Mouse (Mus musculus) kidney, adult 2 months (tissue): Measurements from ENCODE around the gene F2. TPM values are rescaled to one million over a fixed set of nuclear protein-coding genes. Genes with fewer than 3 reads are reported as not detected.

Experiments
- DNase-seq: peaks from one replicate; pipeline ENCODE4 v3.0.0; 2021
- H3K27ac ChIP-seq: fragments of 200-500 bp; 2 replicates; pipeline ENCODE4 v1.5.1; 2012; ENCODE audit warnings: low read depth, low read length, control low read depth, inconsistent platforms; ENCODE audit not compliant: insufficient read depth
- H3K27me3 ChIP-seq: fragments of 200-500 bp; replicated peaks from 2 replicates; pipeline ENCODE4 v1.6.1; 2012; ENCODE audit warnings: mild to moderate bottlenecking, moderate library complexity, low read length, inconsistent platforms; ENCODE audit not compliant: control insufficient read depth, insufficient read depth
- H3K36me3 ChIP-seq: fragments of 200-500 bp; 2 replicates; pipeline ENCODE4 v1.6.1; 2012; ENCODE audit warnings: mild to moderate bottlenecking, moderate library complexity, low read length, inconsistent platforms; ENCODE audit not compliant: control insufficient read depth, insufficient read depth
- H3K4me1 ChIP-seq: fragments of 200-500 bp; 2 replicates; pipeline ENCODE4 v1.6.1; 2011; ENCODE audit warnings: low read length; ENCODE audit not compliant: control insufficient read depth, insufficient read depth
- H3K4me3 ChIP-seq: fragments of 200-500 bp; 2 replicates; pipeline ENCODE4 v1.5.1; 2011; ENCODE audit warnings: mild to moderate bottlenecking, low read depth, low read length, control low read depth; ENCODE audit not compliant: insufficient read depth
- CTCF ChIP-seq: fragments of 200-500 bp; conservative IDR thresholded peaks from 2 replicates; pipeline ENCODE4 v1.5.1; 2011; ENCODE audit warnings: low read depth, mild to moderate bottlenecking, control low read depth, low read length, moderate library complexity, mixed read lengths; ENCODE audit not compliant: insufficient read depth, insufficient read length
- POLR2A ChIP-seq: fragments of 200-500 bp; IDR thresholded peaks from one replicate; pipeline ENCODE4 v1.6.1; 2011; ENCODE audit warnings: low read depth, low read length, control low read depth
- WGBS: fragments of 180-500 bp; shearing (Covaris S2); methylation state at CpG from one replicate; pipeline ENCODE4 v1.1.7; 2018; 5-methylcytosine and 5-hydroxymethylcytosine counted together
- polyA plus RNA-seq: library from polyadenylated mRNA; depleted of rRNA; stranded (reverse); fragments of >200 nt; gene quantifications from 2 replicates; pipeline ENCODE4 v1.2.3, GENCODE M21; 2012

The F2 gene
- polyA plus RNA-seq, 1 experiment = 0.06 TPM

DNA sequence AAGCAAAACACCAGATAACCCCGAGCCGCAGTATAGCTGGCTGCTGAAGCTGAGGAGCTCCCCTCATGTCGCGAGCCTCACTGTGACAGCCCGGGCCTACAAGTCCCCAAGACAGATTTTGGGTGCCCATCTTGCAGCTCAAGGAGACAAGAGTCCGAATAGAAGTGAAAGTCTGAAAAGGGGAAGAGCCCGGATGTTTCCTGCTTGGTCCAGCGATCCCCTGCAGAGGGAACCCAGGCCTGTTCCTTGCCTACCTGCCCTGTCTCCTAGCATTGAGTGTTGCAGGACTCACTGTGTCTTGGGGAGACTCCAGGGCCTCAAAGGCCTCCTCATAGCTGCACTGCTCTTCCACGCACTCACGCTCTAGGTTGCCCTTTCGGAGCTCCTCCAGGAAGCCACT is 728 bp downstream of the F2 start:
- no peak for DNase-seq
- Histone ChIP-seq H3K27me3 (no peaks in the 10 kb centered on the region), H3K4me1 (no peaks in the 10 kb centered on the region), H3K4me3 (no peak overlapping the region), H3K27ac (no peak overlapping the region), H3K36me3 (no peaks in the 10 kb centered on the region)
- TF ChIP-seq CTCF (no peak), POLR2A (no peak)
- 83% methylated on average over 11 of the region's 11 CpGs for WGBS

DNA sequence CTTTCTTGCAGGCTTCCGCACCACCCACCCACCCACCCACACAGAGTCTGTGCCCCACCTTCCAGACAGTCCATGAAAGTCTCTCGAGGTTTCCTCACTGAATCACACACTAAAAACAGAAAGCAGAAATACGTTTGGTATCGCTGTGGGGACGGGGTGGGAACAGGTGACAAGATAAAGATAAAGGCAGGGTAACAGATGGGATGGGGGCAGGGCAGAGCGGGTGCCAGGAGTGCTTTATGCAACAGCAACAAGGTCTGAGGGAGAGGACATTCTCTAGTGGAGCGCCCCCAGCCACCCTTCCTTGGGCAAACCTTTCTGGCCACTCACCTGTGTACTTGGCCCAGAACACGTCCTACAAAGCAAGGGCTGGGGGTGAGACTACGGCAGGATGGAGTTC is 1.4 kb downstream of the F2 start:
- Histone ChIP-seq H3K4me3 (no peak overlapping the region), H3K4me1 (no peaks in the 10 kb centered on the region), H3K36me3 (no peaks in the 10 kb centered on the region), H3K27ac (no peak overlapping the region), H3K27me3 (no peaks in the 10 kb centered on the region)
- TF ChIP-seq CTCF (no peak), POLR2A (no peak)
- 90% methylated on average over 9 of the region's 9 CpGs for WGBS
- DNase-seq = no peak

GRCm38 (mm10) chr2:91633334-91633977 is 2.8 kb downstream of the F2 start:
- H3K27ac ChIP-seq = no peak overlapping the region
- 71% methylated on average over 12 of the region's 12 CpGs for WGBS
- no peak for DNase-seq
- H3K4me1 ChIP-seq = no peaks in the 10 kb centered on the region
- H3K36me3 ChIP-seq = no peaks in the 10 kb centered on the region
- TF ChIP-seq CTCF (no peak), POLR2A (no peak)
- H3K4me3 ChIP-seq = no peak overlapping the region
- no peaks in the 10 kb centered on the region for H3K27me3 ChIP-seq

DNA sequence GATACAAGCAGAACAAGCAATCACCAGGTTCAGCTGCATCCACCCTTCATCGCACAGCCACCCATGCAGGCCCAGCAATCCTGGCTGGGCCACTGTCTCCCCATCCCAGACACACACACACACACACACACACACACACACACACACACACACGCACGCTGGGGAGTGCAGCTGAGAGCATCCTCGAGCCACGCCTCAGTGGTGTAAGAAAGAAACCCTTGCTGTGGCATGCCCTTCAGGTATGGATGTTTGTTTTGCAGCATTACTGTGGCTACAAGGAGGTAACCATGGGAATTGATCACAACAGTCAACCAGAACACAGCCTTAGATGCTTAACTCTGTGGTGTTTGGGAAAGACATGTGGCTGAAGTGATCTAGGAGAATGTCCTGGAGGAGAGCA is 3.9 kb downstream of the F2 start:
- 41% methylated on average over 5 of the region's 5 CpGs for WGBS

DNA sequence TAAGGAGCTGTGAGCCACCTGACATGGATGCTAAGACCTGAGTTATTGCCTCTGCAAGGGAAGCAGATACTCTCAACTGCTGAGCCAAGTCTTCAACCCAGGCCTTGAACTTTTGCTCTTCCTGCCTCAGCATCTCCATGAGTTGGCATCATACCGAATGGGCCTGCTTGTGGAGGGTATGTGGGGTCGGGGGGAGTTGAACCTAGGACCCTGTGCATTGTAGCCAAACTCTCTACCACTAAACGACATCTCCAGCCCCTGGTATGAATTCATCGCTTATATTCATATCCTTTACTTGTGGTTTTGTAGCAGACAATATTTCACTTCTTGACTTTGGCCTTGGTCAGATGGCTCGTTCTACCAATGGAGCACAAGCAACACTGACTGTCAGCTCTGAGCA is 4.4 kb downstream of the F2 start:
- TF ChIP-seq POLR2A (no peak), CTCF (no peak)
- H3K4me1 ChIP-seq = no peaks in the 10 kb centered on the region

More for the DNA sequence above, 3.9 kb downstream of the F2 start:
- H3K27me3 ChIP-seq = no peaks in the 10 kb centered on the region
- no peaks in the 10 kb centered on the region for H3K36me3 ChIP-seq
- no peak overlapping the region for H3K27ac ChIP-seq
- H3K4me1 ChIP-seq = no peaks in the 10 kb centered on the region
- no peak for DNase-seq
- no peak overlapping the region for H3K4me3 ChIP-seq
- no peak for TF ChIP-seq POLR2A
- no peak for TF ChIP-seq CTCF

DNA sequence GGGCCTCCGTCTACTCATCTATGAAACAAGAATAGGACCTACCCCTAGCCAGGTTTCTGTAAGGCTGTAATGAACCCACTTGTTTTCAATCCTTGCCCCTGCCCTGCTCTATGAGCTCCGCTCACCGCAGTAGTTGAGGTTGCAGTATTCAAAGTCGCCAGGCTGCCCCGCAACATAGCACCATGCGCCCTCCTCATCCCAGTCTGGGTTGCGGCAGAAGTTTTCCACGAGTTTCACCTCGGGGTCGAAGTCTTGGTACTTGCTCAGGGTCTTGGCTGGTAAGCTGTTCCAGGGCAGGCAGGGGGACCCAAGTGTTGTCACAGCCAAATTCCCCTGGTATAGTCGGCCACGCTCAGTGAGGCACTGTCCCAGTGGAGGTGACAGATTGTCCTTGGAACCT is 5.8 kb downstream of the F2 start:
- Histone ChIP-seq H3K4me1 (no peaks in the 10 kb centered on the region), H3K27me3 (no peaks in the 10 kb centered on the region), H3K36me3 (no peaks in the 10 kb centered on the region), H3K27ac (no peak overlapping the region), H3K4me3 (no peak overlapping the region)
- 89% methylated on average over 12 of the region's 12 CpGs for WGBS
- no peak for DNase-seq
- no peak for TF ChIP-seq POLR2A
- no peak for TF ChIP-seq CTCF

More for the DNA sequence above, 4.4 kb downstream of the F2 start:
- no peak for DNase-seq
- Histone ChIP-seq H3K27me3 (no peaks in the 10 kb centered on the region), H3K36me3 (no peaks in the 10 kb centered on the region), H3K4me3 (no peak overlapping the region), H3K27ac (no peak overlapping the region)
- WGBS = 82% methylated on average over 5 of the region's 5 CpGs

DNA sequence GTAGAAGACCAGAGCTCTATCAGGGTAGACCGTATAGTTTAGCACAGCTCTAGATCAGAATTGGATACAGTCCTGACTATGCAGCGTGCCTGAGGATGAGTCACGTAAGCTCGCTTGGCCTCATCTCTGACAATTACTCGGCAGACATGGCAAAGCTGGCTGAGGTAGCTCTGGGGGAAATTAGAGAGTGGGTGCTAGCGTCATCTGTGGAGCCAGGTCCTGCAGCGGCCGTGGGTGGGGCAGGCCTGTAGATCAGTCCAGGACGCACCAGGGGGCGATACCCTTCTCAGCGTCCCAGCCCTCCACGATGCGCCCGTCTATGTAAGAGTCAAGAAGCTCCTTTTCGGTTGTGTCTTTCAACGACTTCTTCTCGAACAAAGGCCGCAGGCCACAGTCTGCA is 6.5 kb downstream of the F2 start:
- 83% methylated on average over 18 of the region's 18 CpGs for WGBS
- no peaks in the 10 kb centered on the region for H3K4me1 ChIP-seq
- H3K27me3 ChIP-seq = no peaks in the 10 kb centered on the region
- no peak overlapping the region for H3K27ac ChIP-seq
- no peak for TF ChIP-seq CTCF
- no peak for TF ChIP-seq POLR2A
- H3K4me3 ChIP-seq = no peak overlapping the region
- no peak for DNase-seq
- H3K36me3 ChIP-seq = no peaks in the 10 kb centered on the region
